Mouse (Mus musculus): ENCODE results near the gene Exoc4. TPM values are rescaled to one million over a fixed set of nuclear protein-coding genes. Genes with fewer than 3 reads are reported as not detected.

The Exoc4 gene
- polyA plus RNA-seq, 2 experiments: 16.8 to 24.2 TPM

DNA sequence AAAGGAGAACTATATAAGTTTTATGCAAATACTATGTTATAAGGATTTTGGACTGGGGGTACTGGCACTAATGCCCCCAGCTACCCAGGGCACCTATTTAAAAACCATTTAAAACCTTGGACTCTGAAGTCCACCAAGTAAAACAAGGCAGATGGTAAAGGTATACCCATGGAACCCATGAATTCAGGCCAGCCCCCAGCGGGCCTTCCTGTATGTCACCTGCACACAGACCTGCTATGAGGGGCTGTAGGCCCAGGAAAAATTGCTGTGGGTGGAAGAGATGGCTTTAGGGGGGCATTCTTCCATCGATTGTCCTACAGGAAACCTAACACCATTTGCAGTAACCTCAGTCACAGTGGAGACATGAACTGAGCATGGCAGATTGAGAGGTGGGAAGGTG is 719.9 kb downstream of the Exoc4 start:
- Histone ChIP-seq H3K27ac (replicated peaks; ENCODE audit: low read depth, low read length) (no peak overlapping the region), H3K9me3 (ENCODE audit: control insufficient read depth, low read length) (no peaks in the 10 kb centered on the region), H3K4me1 (ENCODE audit: control insufficient read depth, insufficient read depth, low read length) (no peaks in the 10 kb centered on the region; the same call in none of the 2 replicates), H3K9ac (ENCODE audit: low read depth, low read length, severe bottlenecking) (no peak overlapping the region), H3K4me3 (replicated peaks; ENCODE audit: low read length) (no peak overlapping the region), H3K27me3 (ENCODE audit: control insufficient read depth, insufficient read depth, low read length) (no peaks in the 10 kb centered on the region), H3K36me3 (ENCODE audit: control insufficient read depth, insufficient read depth, low read length) (no peaks in the 10 kb centered on the region), H3K4me2 (replicated peaks; ENCODE audit: low read depth, low read length, severe bottlenecking) (no peak overlapping the region)
- no peak for TF ChIP-seq POLR2A (IDR thresholded peaks at IDR 0.05; ENCODE audit: borderline replicate concordance, extremely low read depth, insufficient read depth, insufficient read length)
- DNase-seq (ENCODE audit: low spot score) (no peak), ATAC-seq (ENCODE audit: low FRiP score, low read depth) (no peak)
- 79% methylated on average over 2 of the region's 2 CpGs for WGBS

DNA sequence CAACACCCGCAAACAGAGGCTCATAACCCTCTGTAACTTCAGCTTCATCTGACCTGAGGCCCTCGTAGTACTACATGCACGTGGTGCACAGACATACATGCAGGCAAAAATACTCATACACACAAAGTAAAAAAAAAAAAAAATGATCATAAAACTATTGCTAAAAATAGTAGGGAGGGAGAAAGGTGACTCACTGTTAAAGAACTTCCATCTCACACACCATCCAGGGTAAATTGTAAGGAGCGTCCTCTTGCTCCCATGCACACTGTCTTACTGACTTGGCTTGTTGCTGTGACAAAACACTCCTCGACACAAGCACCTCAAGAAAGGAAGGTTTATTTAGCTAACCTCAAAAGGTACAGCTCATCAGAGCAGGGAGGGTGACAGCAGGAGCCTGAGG is 723.9 kb downstream of the Exoc4 start:
- no peak for DNase-seq (ENCODE audit: low spot score)
- Histone ChIP-seq H3K4me2 (replicated peaks; ENCODE audit: low read depth, low read length, severe bottlenecking) (no peak overlapping the region), H3K4me3 (replicated peaks; ENCODE audit: low read length) (no peak overlapping the region), H3K27me3 (ENCODE audit: control insufficient read depth, insufficient read depth, low read length) (no peaks in the 10 kb centered on the region), H3K27ac (replicated peaks; ENCODE audit: low read depth, low read length) (no peak overlapping the region), H3K9ac (ENCODE audit: low read depth, low read length, severe bottlenecking) (no peak overlapping the region), H3K4me1 (ENCODE audit: control insufficient read depth, insufficient read depth, low read length) (peaks cover 6% of the 10 kb centered on the region; the same call in 1 of the 2 replicates), H3K36me3 (ENCODE audit: control insufficient read depth, insufficient read depth, low read length) (no peaks in the 10 kb centered on the region), H3K9me3 (ENCODE audit: control insufficient read depth, low read length) (no peaks in the 10 kb centered on the region)
- WGBS: 82% methylated on average over 5 of the region's 5 CpGs
- TF ChIP-seq POLR2A (IDR thresholded peaks at IDR 0.05; ENCODE audit: borderline replicate concordance, extremely low read depth, insufficient read depth, insufficient read length): no peak
- ATAC-seq (ENCODE audit: low FRiP score, low read depth): no peak

DNA sequence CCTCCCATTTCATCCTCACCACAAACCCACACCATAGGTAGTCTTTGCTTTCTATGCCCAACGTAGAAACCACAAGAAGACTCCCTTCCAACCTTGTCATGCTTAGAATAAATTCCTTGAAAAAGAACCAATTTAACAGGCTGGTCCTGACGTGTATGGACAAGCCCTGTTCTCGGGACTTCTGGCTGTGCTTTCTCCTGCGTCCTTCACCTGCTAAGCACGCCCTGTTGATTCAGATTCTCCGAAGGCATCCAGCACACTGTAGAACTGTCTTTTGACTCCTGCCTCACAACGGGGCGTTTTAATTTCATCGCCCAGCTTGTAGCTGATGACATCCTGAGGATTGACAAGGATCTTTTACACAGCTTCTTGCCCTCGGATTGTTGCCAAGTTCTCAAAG is 727.7 kb downstream of the Exoc4 start:
- Histone ChIP-seq H3K4me1 (ENCODE audit: control insufficient read depth, insufficient read depth, low read length) (peaks cover 9% of the 10 kb centered on the region; the same call in 1 of the 2 replicates), H3K36me3 (ENCODE audit: control insufficient read depth, insufficient read depth, low read length) (no peaks in the 10 kb centered on the region), H3K4me2 (replicated peaks; ENCODE audit: low read depth, low read length, severe bottlenecking) (no peak overlapping the region), H3K27me3 (ENCODE audit: control insufficient read depth, insufficient read depth, low read length) (no peaks in the 10 kb centered on the region), H3K4me3 (replicated peaks; ENCODE audit: low read length) (no peak overlapping the region), H3K9ac (ENCODE audit: low read depth, low read length, severe bottlenecking) (no peak overlapping the region), H3K27ac (replicated peaks; ENCODE audit: low read depth, low read length) (no peak overlapping the region), H3K9me3 (ENCODE audit: control insufficient read depth, low read length) (no peaks in the 10 kb centered on the region)
- no peak for TF ChIP-seq POLR2A (IDR thresholded peaks at IDR 0.05; ENCODE audit: borderline replicate concordance, extremely low read depth, insufficient read depth, insufficient read length)
- ATAC-seq (ENCODE audit: low FRiP score, low read depth) (no peak), DNase-seq (ENCODE audit: low spot score) (no peak)
- WGBS: 69% methylated on average over 10 of the region's 10 CpGs

DNA sequence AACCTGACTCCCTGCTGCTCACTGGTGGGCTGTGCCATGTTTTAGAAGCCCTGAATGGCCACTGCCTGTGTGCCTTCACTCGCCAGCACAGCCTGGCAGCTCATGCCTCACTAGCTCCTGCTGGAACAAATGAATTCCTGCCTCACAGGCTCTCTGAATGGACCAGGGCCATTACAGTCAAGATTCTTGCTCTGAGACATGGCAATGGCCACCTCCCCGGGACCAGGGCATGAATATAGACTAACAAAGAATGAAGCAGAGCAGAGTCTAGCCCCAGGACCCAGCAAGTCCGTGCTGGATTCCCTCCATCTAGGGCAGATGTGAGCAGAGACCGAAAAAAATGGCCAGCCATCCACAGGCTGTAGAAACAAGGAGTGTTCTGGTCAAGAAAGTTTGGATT is 728.6 kb downstream of the Exoc4 start:
- DNase-seq (ENCODE audit: low spot score) (no peak), ATAC-seq (ENCODE audit: low FRiP score, low read depth) (peak; percentile 39)
- no peak overlapping the region for H3K4me2 ChIP-seq (replicated peaks; ENCODE audit: low read depth, low read length, severe bottlenecking)

DNA sequence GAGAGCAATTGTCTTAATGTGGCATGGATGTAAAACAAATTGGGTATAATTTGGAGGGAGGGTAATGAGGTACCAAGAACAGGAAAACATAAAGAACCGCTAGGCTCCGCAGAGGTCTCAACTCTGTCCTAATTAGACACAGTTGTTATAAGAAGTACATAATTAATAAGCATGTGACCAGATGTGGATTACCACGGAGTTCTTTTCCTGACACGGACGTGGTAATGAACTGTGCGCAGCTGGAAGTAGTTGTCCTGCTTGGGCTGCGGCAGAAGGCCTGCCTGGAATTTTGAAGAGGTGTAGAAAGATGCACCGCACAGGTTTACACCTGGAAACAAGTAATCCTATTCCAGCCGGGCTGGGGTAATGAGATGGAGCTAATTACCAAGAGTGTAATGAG is 729.0 kb downstream of the Exoc4 start:
- no peaks in the 10 kb centered on the region for H3K9me3 ChIP-seq (ENCODE audit: control insufficient read depth, low read length)
- no peak overlapping the region for H3K27ac ChIP-seq (replicated peaks; ENCODE audit: low read depth, low read length)
- H3K36me3 ChIP-seq (ENCODE audit: control insufficient read depth, insufficient read depth, low read length): no peaks in the 10 kb centered on the region
- 17% methylated on average over 9 of the region's 9 CpGs for WGBS
- no peak overlapping the region for H3K4me2 ChIP-seq (replicated peaks; ENCODE audit: low read depth, low read length, severe bottlenecking)
- DNase-seq (ENCODE audit: low spot score): no peak
- ATAC-seq (ENCODE audit: low FRiP score, low read depth): peak; percentile 62; the same call in 1 of the 2 replicates
- peaks cover 9% of the 10 kb centered on the region; the same call in 1 of the 2 replicates for H3K4me1 ChIP-seq (ENCODE audit: control insufficient read depth, insufficient read depth, low read length)
- H3K4me3 ChIP-seq (replicated peaks; ENCODE audit: low read length): no peak overlapping the region
- no peak overlapping the region for H3K9ac ChIP-seq (ENCODE audit: low read depth, low read length, severe bottlenecking)
- TF ChIP-seq POLR2A (IDR thresholded peaks at IDR 0.05; ENCODE audit: borderline replicate concordance, extremely low read depth, insufficient read depth, insufficient read length): no peak
- H3K27me3 ChIP-seq (ENCODE audit: control insufficient read depth, insufficient read depth, low read length): no peaks in the 10 kb centered on the region

More for the DNA sequence above, 728.6 kb downstream of the Exoc4 start:
- H3K4me1 ChIP-seq (ENCODE audit: control insufficient read depth, insufficient read depth, low read length): peaks cover 9% of the 10 kb centered on the region; the same call in 1 of the 2 replicates
- no peak overlapping the region for H3K9ac ChIP-seq (ENCODE audit: low read depth, low read length, severe bottlenecking)
- no peaks in the 10 kb centered on the region for H3K9me3 ChIP-seq (ENCODE audit: control insufficient read depth, low read length)
- no peak overlapping the region for H3K27ac ChIP-seq (replicated peaks; ENCODE audit: low read depth, low read length)
- no peaks in the 10 kb centered on the region for H3K27me3 ChIP-seq (ENCODE audit: control insufficient read depth, insufficient read depth, low read length)
- H3K36me3 ChIP-seq (ENCODE audit: control insufficient read depth, insufficient read depth, low read length): no peaks in the 10 kb centered on the region
- TF ChIP-seq POLR2A (IDR thresholded peaks at IDR 0.05; ENCODE audit: borderline replicate concordance, extremely low read depth, insufficient read depth, insufficient read length): no peak
- 23% methylated on average over 4 of the region's 4 CpGs for WGBS
- H3K4me3 ChIP-seq (replicated peaks; ENCODE audit: low read length): no peak overlapping the region

DNA sequence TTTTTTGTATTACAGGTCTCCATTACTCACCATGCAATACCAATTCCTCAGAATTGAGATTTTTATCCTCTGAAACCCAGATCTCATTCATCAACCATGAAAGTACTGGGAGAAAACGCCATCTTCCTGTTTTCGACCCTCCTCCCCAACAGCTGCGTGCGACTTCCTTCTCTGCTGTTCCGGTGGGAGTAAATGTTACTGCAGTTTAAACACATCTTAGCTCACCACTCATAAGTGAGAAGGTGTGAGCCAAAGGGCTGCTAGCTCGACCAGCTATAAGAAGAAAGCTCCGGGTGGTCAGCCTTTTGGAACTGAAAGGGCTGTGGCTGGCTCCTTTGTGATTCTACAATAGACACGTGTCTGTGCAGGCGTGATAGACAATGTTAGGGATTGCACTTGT is 733.8 kb downstream of the Exoc4 start:
- DNase-seq (ENCODE audit: low spot score) (no peak), ATAC-seq (ENCODE audit: low FRiP score, low read depth) (no peak)
- H3K4me3 ChIP-seq (replicated peaks; ENCODE audit: low read length): no peak overlapping the region
- no peak overlapping the region for H3K4me2 ChIP-seq (replicated peaks; ENCODE audit: low read depth, low read length, severe bottlenecking)
- no peaks in the 10 kb centered on the region for H3K27me3 ChIP-seq (ENCODE audit: control insufficient read depth, insufficient read depth, low read length)
- WGBS: 82% methylated on average over 9 of the region's 9 CpGs
- H3K27ac ChIP-seq (replicated peaks; ENCODE audit: low read depth, low read length): no peak overlapping the region
- no peaks in the 10 kb centered on the region for H3K36me3 ChIP-seq (ENCODE audit: control insufficient read depth, insufficient read depth, low read length)
- no peaks in the 10 kb centered on the region for H3K9me3 ChIP-seq (ENCODE audit: control insufficient read depth, low read length)
- no peak for TF ChIP-seq POLR2A (IDR thresholded peaks at IDR 0.05; ENCODE audit: borderline replicate concordance, extremely low read depth, insufficient read depth, insufficient read length)
- peaks cover 4% of the 10 kb centered on the region; the same call in 1 of the 2 replicates for H3K4me1 ChIP-seq (ENCODE audit: control insufficient read depth, insufficient read depth, low read length)
- no peak overlapping the region for H3K9ac ChIP-seq (ENCODE audit: low read depth, low read length, severe bottlenecking)

Measured in limb, embryonic 14.5 days (tissue).